Mouse (Mus musculus) ES-E14 (cell line): ENCODE measurements around the gene Abhd2. TPM values are rescaled to one million over a fixed set of nuclear protein-coding genes. Genes with fewer than 3 reads are reported as not detected.

Experiments used
- DNase-seq: peaks from one replicate; pipeline ENCODE4 v3.0.0-alpha.2; 2013; ENCODE audit warnings: low read depth, low spot score
- H3K27ac ChIP-seq: 2 replicates; pipeline ENCODE4 v1.5.1; 2012; ENCODE audit warnings: low read depth, mild to moderate bottlenecking, low read length, moderate library complexity, mixed read lengths; ENCODE audit not compliant: poor library complexity, insufficient read depth, severe bottlenecking
- H3K36me3 ChIP-seq: 2 replicates; pipeline ENCODE4 v1.6.1; 2012; ENCODE audit warnings: mild to moderate bottlenecking, low read length, moderate library complexity, mixed read lengths; ENCODE audit not compliant: control insufficient read depth, poor library complexity, insufficient read depth, severe bottlenecking
- H3K4me1 ChIP-seq, 2 experiments: fragments of 150-350 bp in 1 of 2; sonication (generic) in 1 of 2; 2 replicates each; pipeline ENCODE4 v1.6.1; 2012; ENCODE audit warnings: low read length in 2 of 2, mild to moderate bottlenecking in 1 of 2, mixed read lengths in 1 of 2; ENCODE audit not compliant: control insufficient read depth in 2 of 2, insufficient read depth in 2 of 2, poor library complexity in 1 of 2
- H3K4me3 ChIP-seq, 2 experiments: fragments of 150-350 bp in 1 of 2; sonication (generic) in 1 of 2; 2 replicates each; pipeline ENCODE4 v1.5.1; 2012; ENCODE audit warnings: low read length in 2 of 2, low read depth in 1 of 2, mild to moderate bottlenecking in 1 of 2, mixed read lengths in 1 of 2; ENCODE audit not compliant: insufficient read depth in 1 of 2, poor library complexity in 1 of 2, severe bottlenecking in 1 of 2
- H3K9ac ChIP-seq: 2 replicates; pipeline ENCODE4 v1.6.1; 2012; ENCODE audit warnings: low read depth, mild to moderate bottlenecking, low read length, mixed read lengths; ENCODE audit not compliant: poor library complexity, insufficient read depth, severe bottlenecking
- H3K9me3 ChIP-seq: fragments of 150-350 bp; sonication (generic); 2 replicates; pipeline ENCODE4 v1.6.1; 2012; ENCODE audit warnings: low read depth, mild to moderate bottlenecking, low read length; ENCODE audit not compliant: control insufficient read depth, insufficient read depth
- CHD2 ChIP-seq: IDR thresholded peaks from 2 replicates; pipeline ENCODE4 v1.6.1; 2014; ENCODE audit warnings: mild to moderate bottlenecking, low read depth, low read length, inconsistent platforms
- HCFC1 ChIP-seq: IDR thresholded peaks from 2 replicates; pipeline ENCODE4 v1.6.1; 2012; ENCODE audit warnings: low read length, inconsistent platforms, borderline replicate concordance; ENCODE audit not compliant: insufficient read depth
- MAFK ChIP-seq: IDR thresholded peaks from 2 replicates; pipeline ENCODE4 v1.6.1; 2014; ENCODE audit warnings: mild to moderate bottlenecking, low read depth, low read length, inconsistent platforms; ENCODE audit not compliant: insufficient read depth
- ZC3H11A ChIP-seq: IDR thresholded peaks from 2 replicates; pipeline ENCODE4 v1.6.1; 2012; ENCODE audit warnings: low read depth, mild to moderate bottlenecking, inconsistent platforms, low read length, borderline replicate concordance
- ZNF384 ChIP-seq: IDR thresholded peaks from 2 replicates; pipeline ENCODE4 v1.6.1; 2012; ENCODE audit warnings: low read depth, low read length, inconsistent platforms
- in situ Hi-C, 2 experiments: fragments of 600-800 bp; cut with MboI; formaldehyde crosslinking; loops; one replicate each; pipeline ENCODE4 v1.15.1; 2025; ENCODE audit warnings: low sequenced_read_pairs in 2 of 2, inconsistent platforms in 1 of 2; ENCODE audit not compliant: unreplicated experiment in 2 of 2
- total RNA-seq: library from RNA; depleted of rRNA; stranded (reverse); fragments of 300-350 nt; gene quantifications from 2 replicates; pipeline ENCODE4 v1.2.3, GENCODE M21; 2012

Abhd2 gene
- total RNA-seq, 1 experiment, result 58.9 TPM

DNA sequence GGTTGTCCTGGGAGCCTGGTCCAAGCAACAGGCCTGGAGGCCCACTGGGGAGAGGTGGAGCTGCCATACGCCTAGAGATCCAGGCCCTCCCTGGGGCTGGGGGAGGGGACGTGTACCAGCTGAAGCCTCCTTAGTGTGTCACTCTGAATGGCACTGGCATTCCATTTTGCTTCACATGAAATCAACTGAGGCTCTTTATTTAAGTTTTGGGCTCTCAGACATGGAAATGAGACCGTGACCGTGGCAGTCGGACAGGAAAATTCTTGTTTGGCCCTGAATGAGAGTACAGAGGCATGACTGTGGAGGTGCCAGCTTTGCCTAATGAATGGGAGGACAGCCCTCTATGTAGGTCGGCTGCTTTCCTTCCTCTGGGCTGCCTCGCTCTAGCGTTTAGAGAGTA, 89.2 kb downstream of the Abhd2 start:
- Histone ChIP-seq H3K9me3 (no peaks in the 10 kb centered on the region), H3K9ac (no peak overlapping the region), H3K4me1 (peaks cover 0 to 4% of the 10 kb centered on the region in 2 experiments; a peak in 1 of 4 replicates), H3K36me3 (peaks cover 5% of the 10 kb centered on the region; the same call in 1 of the 2 replicates), H3K27ac (no peak overlapping the region), H3K4me3 (no peak overlapping the region)
- DNase-seq, result no peak
- in situ Hi-C loops, result loop anchor here (25.0 kb wide), 2 partner anchors 225 to 425 kb away; partner anchors contain the start of genes Hapln3 (in 2 of the 2) and Mfge8 (in 2 of the 2)
- TF ChIP-seq HCFC1 (no peak), CHD2 (no peak), ZNF384 (no peak), ZC3H11A (no peak), MAFK (no peak)

GRCm38 (mm10) chr7:79362830-79363229, 89.8 kb downstream of the Abhd2 start:
- in situ Hi-C loops, result loop anchor here (25.0 kb wide), 2 partner anchors 226 to 426 kb away; partner anchors contain the start of genes Hapln3 (in 2 of the 2) and Mfge8 (in 2 of the 2)

DNA sequence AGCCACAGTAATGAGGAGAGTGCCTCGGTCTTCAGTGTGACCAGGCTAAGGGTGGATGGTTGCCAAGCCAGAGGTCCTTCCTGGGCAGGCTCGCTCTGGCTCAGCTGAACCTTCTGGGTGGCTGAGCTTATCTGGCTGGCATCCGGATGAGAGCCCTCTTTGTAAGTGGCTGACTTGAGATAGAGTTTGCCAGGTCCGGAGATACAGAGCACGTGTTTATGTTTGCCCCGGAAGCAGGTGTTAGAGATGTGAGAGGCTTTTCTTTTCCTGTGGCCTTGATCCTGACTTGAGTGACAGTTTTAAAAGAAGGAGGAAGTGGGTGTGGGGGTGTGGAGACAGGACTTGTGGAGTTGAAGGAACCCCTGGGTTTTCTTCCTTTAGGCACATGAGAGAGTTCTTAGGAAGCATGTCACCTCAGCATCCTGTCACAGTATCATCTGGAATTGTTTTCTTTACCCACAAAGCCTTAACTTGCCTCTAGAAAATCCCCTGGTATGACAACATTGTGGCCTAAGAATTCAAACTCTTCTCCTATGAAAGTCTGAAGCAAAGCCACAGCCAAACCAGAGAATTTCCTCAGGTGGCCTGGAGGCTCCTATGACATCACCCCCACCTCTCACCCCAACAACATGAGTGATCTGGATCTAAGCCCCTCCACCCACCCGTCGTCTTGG, 90.5 kb downstream of the Abhd2 start:
- Histone ChIP-seq H3K36me3 (peaks cover 5% of the 10 kb centered on the region; the same call in 1 of the 2 replicates), H3K9ac (no peak overlapping the region), H3K9me3 (no peaks in the 10 kb centered on the region), H3K4me3 (no peak overlapping the region), H3K27ac (no peak overlapping the region), H3K4me1 (peaks cover 0 to 4% of the 10 kb centered on the region in 2 experiments; a peak in 1 of 4 replicates)
- in situ Hi-C loops, result loop anchor here (25.0 kb wide), 2 partner anchors 226 to 426 kb away; partner anchors contain the start of genes Hapln3 (in 2 of the 2) and Mfge8 (in 2 of the 2)
- DNase-seq, result no peak
- no peak for TF ChIP-seq ZNF384
- TF ChIP-seq CHD2, result no peak
- no peak for TF ChIP-seq HCFC1
- TF ChIP-seq ZC3H11A, result no peak
- TF ChIP-seq MAFK, result no peak

More at GRCm38 (mm10) chr7:79362830-79363229, 89.8 kb downstream of the Abhd2 start:
- TF ChIP-seq CHD2, result no peak
- no peak for TF ChIP-seq ZNF384
- no peak for TF ChIP-seq HCFC1
- TF ChIP-seq MAFK, result no peak
- TF ChIP-seq ZC3H11A, result no peak
- Histone ChIP-seq H3K9ac (no peak overlapping the region), H3K4me3 (no peak overlapping the region), H3K4me1 (peaks cover 0 to 4% of the 10 kb centered on the region in 2 experiments; a peak in 1 of 4 replicates), H3K9me3 (no peaks in the 10 kb centered on the region), H3K27ac (no peak overlapping the region), H3K36me3 (peaks cover 5% of the 10 kb centered on the region; the same call in 1 of the 2 replicates)
- DNase-seq, result no peak

DNA sequence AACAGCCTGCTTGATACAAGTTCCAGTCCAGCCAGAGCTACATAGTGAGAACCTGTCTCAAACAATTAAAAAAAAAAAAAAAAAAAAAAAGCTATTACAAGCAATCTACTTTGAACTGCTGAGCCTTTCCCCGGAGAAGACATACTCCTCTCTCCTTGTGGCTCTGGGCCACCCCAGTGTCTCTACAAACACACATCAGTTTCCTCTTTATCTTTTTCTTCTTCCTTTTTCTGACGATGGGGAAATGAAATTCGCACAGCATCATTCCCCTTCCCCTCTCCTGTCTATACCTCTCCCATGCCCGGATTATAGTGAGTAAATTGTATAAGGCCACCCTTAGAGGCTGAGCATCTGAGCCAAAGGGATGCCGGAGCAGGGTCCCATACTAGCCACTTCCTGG, 95.7 kb downstream of the Abhd2 start:
- in situ Hi-C loops, result loop anchor here (25.0 kb wide), 2 partner anchors 231 to 431 kb away; partner anchors contain the start of genes Hapln3 (in 2 of the 2) and Mfge8 (in 2 of the 2)
- no peak overlapping the region for H3K27ac ChIP-seq
- no peak for DNase-seq

More for the DNA sequence above, 95.7 kb downstream of the Abhd2 start:
- Histone ChIP-seq H3K4me1 (peaks cover 0 to 2% of the 10 kb centered on the region in 2 experiments; a peak in 1 of 4 replicates), H3K4me3 (no peak overlapping the region), H3K9me3 (no peaks in the 10 kb centered on the region), H3K36me3 (no peaks in the 10 kb centered on the region), H3K9ac (no peak overlapping the region)
- TF ChIP-seq MAFK (no peak), ZC3H11A (no peak), ZNF384 (no peak), CHD2 (no peak), HCFC1 (no peak)
